Mouse (Mus musculus): ENCODE data around the gene Alox5ap.

GRCm38 (mm10) chr5:149221355-149221754 lies 43.2 kb upstream of the Alox5ap start:
- no peak for TF ChIP-seq GATA1 (IDR thresholded peaks at IDR 0.05; ENCODE audit: borderline replicate concordance, low read length)
- no peak for TF ChIP-seq FLI1 (IDR thresholded peaks at IDR 0.05; ENCODE audit: low read length)

Data from megakaryocyte, embryonic 14.5 days (primary cell).